Mouse (Mus musculus) gastrocnemius, postnatal 4 days (tissue): ENCODE measurements around the gene Hivep1. TPM values are rescaled to one million over a fixed set of nuclear protein-coding genes. Genes with fewer than 3 reads are reported as not detected.

Source experiments
- DNase-seq, 2 experiments: peaks; one replicate each; pipeline ENCODE4 v3.0.0; 2021 to 2022; ENCODE audit warnings: low spot score in 2 of 2, mixed read lengths in 2 of 2
- total RNA-seq, 2 experiments: library from RNA; stranded (reverse); gene quantifications; 2 replicates each; pipeline ENCODE4 v1.2.3; 2021

Gene Hivep1
- total RNA-seq, 2 experiments from 2014 or later, result 23.3 to 24.8 TPM

DNA sequence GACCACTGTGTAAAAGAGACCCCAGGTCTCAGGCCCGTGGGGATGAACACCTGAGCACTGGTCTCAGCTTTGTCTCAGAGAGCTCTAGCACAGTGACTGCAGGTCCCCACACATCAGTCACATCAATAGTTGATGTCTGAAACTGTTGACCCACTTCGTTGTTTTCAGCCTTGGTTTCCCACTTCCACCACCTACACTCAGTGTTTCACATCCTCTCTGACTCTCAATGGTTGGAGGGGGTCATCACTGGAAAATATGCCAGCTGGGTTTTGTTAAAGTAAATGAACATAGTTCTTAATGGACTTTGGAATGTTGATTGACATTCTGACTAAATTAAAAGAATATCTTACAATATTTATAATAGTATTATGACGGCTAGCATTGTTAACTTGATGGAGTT, 58.6 kb downstream of the Hivep1 start:
- DNase-seq, result no peak

GRCm38 (mm10) chr13:42112071-42112470, 60.2 kb downstream of the Hivep1 start:
- no peak for DNase-seq

DNA sequence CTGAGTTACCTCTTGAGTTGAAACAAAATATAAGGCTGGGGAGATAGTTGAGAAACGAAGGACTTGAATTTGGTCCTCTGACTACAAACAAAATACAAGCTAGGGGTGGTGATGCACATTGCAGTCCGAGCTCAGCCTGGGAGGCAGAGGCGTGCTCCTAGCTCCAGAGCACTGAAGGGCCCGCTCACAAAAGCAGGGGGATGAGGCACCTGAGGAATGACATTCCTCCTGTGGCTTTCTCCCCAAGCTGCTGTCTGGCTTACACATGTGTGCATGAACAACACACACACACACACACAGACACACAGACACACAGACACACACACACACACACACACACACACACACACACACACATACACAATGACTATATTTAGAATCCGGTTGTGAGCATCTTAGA, 60.9 kb downstream of the Hivep1 start:
- no peak for DNase-seq

DNA sequence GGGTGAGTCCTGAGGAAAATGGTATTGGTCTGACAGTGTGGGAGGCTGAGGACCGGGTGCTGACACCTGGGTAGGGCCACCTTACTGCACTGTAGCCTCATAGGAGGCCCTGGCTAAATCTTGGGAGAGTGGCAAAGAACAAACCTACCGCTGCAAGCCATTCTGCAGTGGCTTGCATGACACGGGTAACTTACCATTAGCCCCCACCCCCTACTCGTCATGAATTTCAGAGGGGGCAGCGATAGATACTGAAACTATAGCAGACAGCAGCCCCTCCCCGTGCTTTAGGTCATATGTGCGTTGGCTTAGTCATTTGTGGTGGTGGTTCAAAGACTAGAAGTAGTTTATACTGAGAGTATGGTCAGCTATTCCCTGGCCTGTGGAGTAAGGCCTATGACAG, 61.8 kb downstream of the Hivep1 start:
- DNase-seq, result no peak

- DNase-seq, result no peak
Observed at GRCm38 (mm10) chr13:42116301-42116700, 64.5 kb downstream of the Hivep1 start.

DNA sequence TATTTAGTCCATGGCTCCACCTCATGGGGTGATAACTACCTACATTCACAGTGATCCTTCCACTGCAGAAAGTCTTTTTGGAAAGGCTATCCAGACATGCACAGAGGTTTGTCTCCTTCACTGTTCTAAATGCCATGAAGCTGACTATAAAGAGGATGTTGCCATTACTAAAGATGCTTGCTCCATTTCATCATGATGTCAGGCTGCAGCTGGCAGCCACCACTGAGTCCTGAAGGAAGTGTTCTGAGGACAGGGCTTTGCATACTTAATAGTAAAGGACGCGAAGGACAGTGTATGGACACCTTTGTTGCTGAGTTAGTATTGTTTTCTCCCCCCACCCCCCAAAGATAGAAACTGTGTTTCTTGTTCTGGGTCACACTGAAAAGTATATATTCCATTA, 67.2 kb downstream of the Hivep1 start:
- no peak for DNase-seq

DNA sequence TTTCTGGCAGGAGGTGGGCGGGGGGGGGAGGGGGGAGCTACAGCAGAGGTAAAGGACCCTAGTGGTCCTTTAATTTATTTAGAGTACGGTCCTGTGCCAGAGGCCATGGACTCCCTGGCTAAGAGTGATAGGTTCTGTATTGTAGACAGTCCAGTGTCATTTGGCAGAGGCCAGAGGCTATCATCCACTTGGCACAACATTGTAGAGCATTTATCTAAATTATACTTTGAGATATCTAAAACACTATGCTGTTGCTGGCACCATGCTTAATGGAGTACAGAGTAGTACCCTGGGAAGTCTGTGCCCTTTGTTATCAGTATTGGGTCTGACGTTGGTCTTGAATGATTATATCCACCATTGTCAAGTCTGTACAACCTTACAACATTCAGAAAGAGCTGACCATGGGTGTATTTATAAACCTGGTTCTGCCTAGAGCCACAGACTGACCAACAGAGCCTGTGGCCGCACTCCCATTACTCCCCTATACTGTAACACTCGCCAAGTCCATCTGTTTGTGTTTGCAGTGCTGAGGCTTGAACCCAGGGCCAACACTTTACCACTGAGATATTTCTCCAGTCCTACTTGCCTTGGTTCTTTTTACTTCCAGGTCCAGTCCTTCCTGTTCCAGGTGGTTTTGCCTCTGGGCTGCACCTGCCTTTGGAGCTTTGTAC, 69.4 kb downstream of the Hivep1 start:
- no peak for DNase-seq

- no peak for DNase-seq
Observed at GRCm38 (mm10) chr13:42121777-42122682, 70.2 kb downstream of the Hivep1 start.

DNA sequence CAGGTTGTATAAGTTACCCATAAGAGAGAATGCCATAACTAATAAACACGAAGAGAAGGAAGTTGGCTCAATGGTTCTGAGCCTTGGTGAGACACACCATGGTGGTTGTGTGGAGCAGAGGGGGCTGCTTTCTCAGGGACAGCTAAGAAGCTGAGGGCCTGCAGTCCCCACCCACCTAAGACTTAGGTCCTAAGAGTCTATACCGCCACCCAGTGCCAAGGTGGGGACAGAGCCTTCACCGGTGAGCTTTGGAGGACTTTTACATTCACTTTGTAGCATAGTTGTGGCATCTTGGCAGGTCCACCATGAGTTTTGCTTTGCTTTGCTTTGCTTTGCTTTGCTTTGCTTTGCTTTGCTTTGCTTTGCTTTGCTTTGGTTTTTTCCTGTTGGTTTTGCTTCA, 92.8 kb downstream of the Hivep1 start:
- no peak for DNase-seq

DNA sequence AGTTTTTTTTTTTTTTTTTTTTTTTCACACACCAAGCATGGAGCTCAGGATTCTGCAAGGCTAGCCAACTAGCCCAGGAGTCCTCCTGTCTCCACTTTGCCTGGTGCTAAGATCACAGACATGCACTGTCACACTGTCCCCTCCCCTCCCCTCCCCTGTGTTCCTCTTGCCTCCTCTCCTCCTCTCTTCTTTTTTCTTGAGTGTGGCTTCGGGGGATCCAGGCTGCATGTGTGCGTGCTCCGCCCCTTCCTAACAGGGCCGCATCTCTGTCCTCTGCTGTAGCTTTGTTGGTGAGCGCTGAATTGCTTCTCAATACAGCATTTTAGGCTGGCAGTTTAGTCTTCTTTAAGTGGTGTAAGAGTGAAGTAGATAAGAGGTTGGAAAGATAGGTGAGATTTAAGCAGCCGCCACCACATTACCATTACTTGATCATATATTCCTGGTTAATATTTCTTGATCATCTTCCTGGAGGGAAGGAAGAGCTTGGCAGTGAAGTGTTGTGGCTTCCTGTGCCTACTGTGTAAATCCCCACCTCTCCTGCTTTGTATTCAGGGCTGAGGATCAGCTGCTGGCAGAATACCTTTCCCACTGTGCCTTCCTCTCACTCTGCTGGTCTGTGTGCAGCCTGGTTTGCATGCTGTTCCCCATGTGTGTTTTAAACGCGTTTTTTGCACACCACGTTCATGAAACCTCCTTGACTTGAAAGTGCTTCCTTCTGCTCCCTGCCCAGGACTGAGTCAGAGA, 97.7 kb downstream of the Hivep1 start:
- DNase-seq, result no peak

- no peak for DNase-seq
Observed at GRCm38 (mm10) chr13:42150072-42150450, 98.2 kb downstream of the Hivep1 start.

- DNase-seq, result no peak
Observed at GRCm38 (mm10) chr13:42150462-42151127, 98.8 kb downstream of the Hivep1 start.

GRCm38 (mm10) chr13:42158259-42158658, 106.4 kb downstream of the Hivep1 start:
- no peak for DNase-seq

DNA sequence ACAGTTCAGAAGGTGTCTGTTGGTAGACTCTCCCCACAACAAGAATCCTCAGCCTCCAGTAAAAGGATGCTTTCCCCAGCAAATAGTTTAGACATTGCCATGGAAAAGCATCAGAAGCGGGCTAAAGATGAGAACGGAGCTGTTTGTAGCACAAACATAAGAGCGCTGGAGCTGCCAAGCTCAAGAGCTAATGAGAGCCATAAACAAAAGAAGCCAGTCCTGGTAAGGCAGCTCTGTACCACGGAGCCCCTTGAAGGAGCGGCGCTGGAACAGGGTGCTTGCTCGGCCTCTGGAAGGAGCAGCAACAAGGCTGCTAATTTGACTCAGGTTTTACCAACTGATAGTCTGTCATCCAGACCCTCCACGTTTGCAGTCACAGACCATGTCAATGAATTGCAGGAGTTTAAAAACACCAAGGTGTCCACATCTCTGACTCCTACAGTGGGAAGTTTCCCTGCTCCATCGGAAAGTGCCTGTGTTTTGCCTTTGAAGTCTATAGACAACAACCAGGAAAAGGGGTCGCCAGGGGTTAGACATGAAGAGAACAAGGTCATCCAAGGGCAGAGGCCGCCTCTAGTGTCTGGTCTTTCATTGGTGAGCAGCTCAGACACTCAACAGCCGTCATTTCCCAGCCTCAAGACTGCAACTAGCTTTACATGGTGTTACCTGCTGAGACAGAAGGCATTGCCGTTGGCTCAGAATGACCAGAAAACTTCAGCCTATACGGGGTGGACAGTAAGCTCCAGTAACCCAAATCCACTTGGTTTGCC, 107.8 kb downstream of the Hivep1 start:
- DNase-seq, result no peak

DNA sequence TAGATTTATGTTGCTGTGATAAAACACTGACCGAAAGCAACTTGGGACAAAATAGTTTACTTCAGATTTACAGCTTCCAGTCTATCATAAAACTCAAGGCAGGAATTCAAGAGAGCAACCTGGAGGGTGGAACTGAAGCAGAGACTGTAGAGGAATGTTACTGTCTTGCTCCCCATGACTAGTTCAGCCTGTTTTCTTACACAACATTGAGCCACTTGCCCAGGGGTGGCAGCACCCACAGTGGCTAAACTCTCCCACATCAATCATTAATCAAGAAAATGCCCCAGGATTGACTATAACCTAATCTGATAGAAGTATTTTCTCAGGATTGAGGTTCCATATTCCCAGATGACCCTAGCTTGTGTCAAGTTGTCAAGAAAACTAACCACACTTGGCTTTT, 119.0 kb downstream of the Hivep1 start:
- no peak for DNase-seq

- DNase-seq, result no peak
Observed at GRCm38 (mm10) chr13:42174827-42175420, 123.1 kb downstream of the Hivep1 start.

DNA sequence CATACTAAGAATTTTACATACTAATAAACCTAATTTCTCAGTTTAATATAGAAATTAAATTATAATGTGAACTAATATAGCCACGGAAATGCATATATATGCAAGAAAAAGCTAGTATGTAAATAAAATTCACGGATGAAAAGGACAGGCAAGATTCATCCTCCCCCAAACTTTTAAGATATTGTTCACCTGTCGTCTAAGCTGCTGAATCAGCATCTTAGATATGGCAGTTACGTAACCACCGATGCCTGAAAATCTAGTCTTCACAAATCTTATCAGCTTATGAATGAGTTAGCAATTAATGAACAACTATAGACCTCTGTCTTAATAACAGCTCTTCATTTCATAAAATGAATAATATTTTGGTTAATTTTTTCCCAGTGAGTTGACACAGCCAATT, 130.8 kb downstream of the Hivep1 start:
- no peak for DNase-seq

DNA sequence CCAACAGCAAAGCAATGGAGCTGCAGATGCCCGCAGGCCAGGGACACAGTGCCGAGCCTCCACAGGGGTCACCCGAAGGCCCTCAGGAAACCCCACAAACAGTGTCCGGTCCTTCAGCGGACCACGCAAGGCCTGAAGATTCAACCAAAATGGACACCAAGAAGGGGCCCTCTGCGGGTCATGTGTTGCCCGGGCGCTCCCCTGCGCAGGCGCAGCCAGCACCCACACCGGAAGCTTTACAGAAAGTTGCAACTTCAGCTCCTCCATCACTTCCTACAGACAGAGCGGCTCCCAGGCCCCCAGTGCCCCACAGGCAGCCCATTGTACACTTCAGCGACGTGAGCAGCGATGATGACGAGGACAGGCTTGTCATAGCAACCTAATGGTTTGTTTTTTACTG, 132.3 kb downstream of the Hivep1 start:
- DNase-seq, result no peak

GRCm38 (mm10) chr13:42193016-42193415, 141.2 kb downstream of the Hivep1 start:
- DNase-seq, result no peak

DNA sequence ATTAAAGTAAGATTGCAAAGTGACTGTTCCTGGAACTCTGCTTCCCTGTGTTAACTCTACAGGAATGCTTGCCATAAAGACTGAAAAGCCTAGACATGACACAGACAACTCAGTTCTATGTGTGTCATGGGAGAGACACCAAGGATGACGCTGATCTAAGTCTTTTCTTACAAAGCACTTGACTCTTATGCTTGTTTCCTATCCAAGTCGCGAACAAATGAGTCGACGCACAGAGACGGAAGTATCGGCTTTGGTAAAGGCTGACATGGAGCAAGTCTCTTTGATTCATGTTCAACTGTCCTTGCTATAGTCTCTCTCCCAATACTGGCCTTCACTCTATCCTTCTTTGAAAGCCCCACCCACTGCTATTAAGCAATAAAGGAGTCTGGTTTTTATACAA, 143.8 kb downstream of the Hivep1 start:
- no peak for DNase-seq
